Mouse (Mus musculus): ENCODE results near the gene Hnmt. TPM values are rescaled to one million over a fixed set of nuclear protein-coding genes. Genes with fewer than 3 reads are reported as not detected.
"Not testable (repeated sequence)": the region's sequence is repeated elsewhere in the genome, so short reads cannot be mapped to it uniquely, and the experiment has no call there.

Hnmt gene
- polyA plus RNA-seq, 1 experiment from 2014 or later: 2.1 TPM

GRCm38 (mm10) chr2:23999323-23999722, 49.9 kb downstream of the Hnmt start:
- H3K27ac ChIP-seq (replicated peaks): no peak overlapping the region
- 83% methylated on average over 1 of the region's 1 CpGs for WGBS
- no peaks in the 10 kb centered on the region for H3K27me3 ChIP-seq
- no peaks in the 10 kb centered on the region for H3K4me1 ChIP-seq
- no peak overlapping the region for H3K9ac ChIP-seq (replicated peaks)
- no peaks in the 10 kb centered on the region for H3K36me3 ChIP-seq
- H3K4me3 ChIP-seq: no peak overlapping the region
- no peak for ATAC-seq (ENCODE audit: low FRiP score, low read depth)
- H3K9me3 ChIP-seq: no peaks in the 10 kb centered on the region
- H3K4me2 ChIP-seq (replicated peaks): no peak overlapping the region

- ATAC-seq (ENCODE audit: low FRiP score, low read depth): no peak
- H3K36me3 ChIP-seq: no peaks in the 10 kb centered on the region
- no peaks in the 10 kb centered on the region for H3K9me3 ChIP-seq
- no peak overlapping the region for H3K4me3 ChIP-seq
- WGBS: 82% methylated on average over 4 of the region's 4 CpGs
- H3K9ac ChIP-seq (replicated peaks): no peak overlapping the region
- no peaks in the 10 kb centered on the region for H3K27me3 ChIP-seq
- H3K27ac ChIP-seq (replicated peaks): no peak overlapping the region
- H3K4me1 ChIP-seq: no peaks in the 10 kb centered on the region
- no peak overlapping the region for H3K4me2 ChIP-seq (replicated peaks)
These were observed 50.4 kb downstream of the Hnmt start for GRCm38 (mm10) chr2:23998836-23999235.

- Histone ChIP-seq H3K36me3 (no peaks in the 10 kb centered on the region), H3K4me1 (no peaks in the 10 kb centered on the region), H3K4me3 (no peak overlapping the region), H3K9me3 (no peaks in the 10 kb centered on the region), H3K27me3 (no peaks in the 10 kb centered on the region), H3K4me2 (replicated peaks) (no peak overlapping the region), H3K9ac (replicated peaks) (no peak overlapping the region), H3K27ac (replicated peaks) (no peak overlapping the region)
- 77% methylated on average over 2 of the region's 2 CpGs for WGBS
- no peak for ATAC-seq (ENCODE audit: low FRiP score, low read depth)
These were observed 52.4 kb downstream of the Hnmt start for GRCm38 (mm10) chr2:23996830-23997229.

DNA sequence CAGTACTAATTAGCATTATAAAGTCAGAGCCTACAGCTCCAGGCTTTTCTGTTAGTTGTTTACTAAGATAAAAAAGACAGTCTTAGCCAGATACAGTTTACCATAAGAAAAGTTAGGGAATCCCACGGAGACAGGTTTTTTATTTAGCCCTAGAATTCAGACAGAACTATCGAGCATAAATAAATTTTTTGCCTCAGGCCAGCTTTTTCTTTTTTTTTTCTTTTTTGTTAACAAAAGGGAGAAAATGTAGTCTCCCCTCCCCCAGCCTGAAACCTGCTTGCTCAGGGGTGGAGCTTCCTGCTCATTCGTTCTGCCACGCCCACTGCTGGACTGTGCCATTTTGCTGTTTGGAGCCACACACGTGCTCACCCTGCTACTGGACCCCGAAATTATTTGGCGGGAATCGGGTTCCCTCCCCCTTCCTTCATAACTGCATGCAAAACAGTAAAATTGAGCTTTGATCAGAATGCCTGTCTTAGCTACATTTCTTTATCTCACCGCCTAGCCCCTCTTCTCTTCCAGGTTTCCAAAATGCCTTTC, 59.1 kb downstream of the Hnmt start:
- H3K4me1 ChIP-seq; H3K4me2 ChIP-seq (replicated peaks); H3K27ac ChIP-seq (replicated peaks); H3K36me3 ChIP-seq; H3K9me3 ChIP-seq; H3K9ac ChIP-seq (replicated peaks); H3K27me3 ChIP-seq; ATAC-seq (ENCODE audit: low FRiP score, low read depth); H3K4me3 ChIP-seq: not testable (repeated sequence)
- 88% methylated on average over 9 of the region's 9 CpGs for WGBS

DNA sequence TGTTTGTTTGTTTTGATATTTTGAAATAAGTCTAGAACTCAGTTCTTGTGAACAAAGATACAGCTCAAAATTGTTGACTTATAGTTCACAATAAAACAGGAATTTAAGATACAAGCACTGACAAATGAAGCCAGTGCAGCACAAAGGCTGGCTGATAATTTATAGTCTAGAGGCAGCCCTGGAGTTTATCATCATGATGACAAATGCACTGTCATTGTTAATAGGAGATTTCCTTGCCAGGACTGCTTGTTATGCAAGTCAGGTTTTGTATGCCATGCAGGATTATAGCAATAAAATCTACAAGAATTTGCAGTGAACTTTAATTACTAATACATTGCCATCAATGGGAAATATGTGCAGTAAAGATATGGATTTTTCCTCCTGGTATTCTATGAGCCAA, 61.9 kb downstream of the Hnmt start:
- Histone ChIP-seq H3K4me1 (no peaks in the 10 kb centered on the region), H3K4me3 (no peak overlapping the region), H3K36me3 (no peaks in the 10 kb centered on the region), H3K9me3 (no peaks in the 10 kb centered on the region), H3K9ac (replicated peaks) (no peak overlapping the region), H3K27ac (replicated peaks) (no peak overlapping the region), H3K4me2 (replicated peaks) (no peak overlapping the region), H3K27me3 (no peaks in the 10 kb centered on the region)
- no peak for ATAC-seq (ENCODE audit: low FRiP score, low read depth)

GRCm38 (mm10) chr2:23983343-23983742, 65.9 kb downstream of the Hnmt start:
- Histone ChIP-seq H3K9ac (replicated peaks) (no peak overlapping the region), H3K27me3 (no peaks in the 10 kb centered on the region), H3K36me3 (no peaks in the 10 kb centered on the region), H3K4me3 (no peak overlapping the region), H3K4me1 (no peaks in the 10 kb centered on the region), H3K27ac (replicated peaks) (no peak overlapping the region), H3K9me3 (no peaks in the 10 kb centered on the region), H3K4me2 (replicated peaks) (no peak overlapping the region)
- no peak for ATAC-seq (ENCODE audit: low FRiP score, low read depth)

GRCm38 (mm10) chr2:23982860-23983259, 66.3 kb downstream of the Hnmt start:
- Histone ChIP-seq H3K27ac (replicated peaks) (no peak overlapping the region), H3K36me3 (no peaks in the 10 kb centered on the region), H3K9me3 (no peaks in the 10 kb centered on the region), H3K4me3 (no peak overlapping the region), H3K4me2 (replicated peaks) (no peak overlapping the region), H3K27me3 (no peaks in the 10 kb centered on the region), H3K9ac (replicated peaks) (no peak overlapping the region), H3K4me1 (no peaks in the 10 kb centered on the region)
- ATAC-seq (ENCODE audit: low FRiP score, low read depth): no peak
- WGBS: 50% methylated on average over 1 of the region's 1 CpGs

GRCm38 (mm10) chr2:23960659-23961274, 88.4 kb downstream of the Hnmt start:
- not testable (repeated sequence) for ATAC-seq (ENCODE audit: low FRiP score, low read depth); H3K4me1 ChIP-seq; H3K4me3 ChIP-seq; H3K9ac ChIP-seq (replicated peaks); H3K27me3 ChIP-seq; H3K4me2 ChIP-seq (replicated peaks); H3K36me3 ChIP-seq; H3K27ac ChIP-seq (replicated peaks); H3K9me3 ChIP-seq
- WGBS: 92% methylated on average over 15 of the region's 15 CpGs

Other genes starting within 250 kb of the Hnmt start
- not detected in 2 replicates for gene Tbpl2, start 47.2 kb upstream of the Hnmt start, polyA plus RNA-seq (2016; fragmentation: Nextera tagmentation; extraction: Ambion mirVana)
- gene Il1f8, start 103.8 kb upstream of the Hnmt start, polyA plus RNA-seq (2016; fragmentation: Nextera tagmentation; extraction: Ambion mirVana): not detected in 2 replicates
- gene Il1f9, start 137.1 kb upstream of the Hnmt start, polyA plus RNA-seq (2016; fragmentation: Nextera tagmentation; extraction: Ambion mirVana): not detected in 2 replicates
- gene Il1f6, start 166.0 kb upstream of the Hnmt start, polyA plus RNA-seq (2016; fragmentation: Nextera tagmentation; extraction: Ambion mirVana): not detected in 2 replicates
- gene Il1f5, start 227.6 kb upstream of the Hnmt start, polyA plus RNA-seq (2016; fragmentation: Nextera tagmentation; extraction: Ambion mirVana): not detected in 2 replicates
- not detected in 2 replicates for gene Il1f10, start 241.8 kb upstream of the Hnmt start, polyA plus RNA-seq (2016; fragmentation: Nextera tagmentation; extraction: Ambion mirVana)

All from midbrain, embryonic 12.5 days (tissue).